Mouse (Mus musculus): ENCODE measurements around the gene Pum3.

GRCm38 (mm10) chr19:27370784-27371183, 58.8 kb downstream of the Pum3 start:
- TF ChIP-seq EP300 (IDR thresholded peaks at IDR 0.05; ENCODE audit: low read depth in 1 of 2, low read length in 2 of 2) (no peak), GATA1 (IDR thresholded peaks at IDR 0.05; ENCODE audit: low read depth, low read length) (no peak), POLR2A (IDR thresholded peaks at IDR 0.05; ENCODE audit: control insufficient read depth in 1 of 2, insufficient read depth in 1 of 2, low read depth in 1 of 2, low read length in 2 of 2, poor library complexity in 1 of 2) (no peak), CTCF (IDR thresholded peaks at IDR 0.05 in 2 of 3, conservative IDR thresholded peaks at IDR 0.05 in 1 of 3; ENCODE audit: control insufficient read depth in 1 of 3, insufficient read depth in 1 of 3, low read depth in 2 of 3, low read length in 3 of 3, poor library complexity in 1 of 3, severe bottlenecking in 1 of 3) (no peak), MXI1 (IDR thresholded peaks at IDR 0.05; ENCODE audit: low read depth, low read length) (no peak), USF1 (IDR thresholded peaks at IDR 0.05; ENCODE audit: low read depth, low read length) (no peak), MAX (IDR thresholded peaks at IDR 0.05; ENCODE audit: low read length) (no peak), TAL1 (IDR thresholded peaks at IDR 0.05; ENCODE audit: low read length) (no peak), MEF2A (IDR thresholded peaks at IDR 0.05; ENCODE audit: extremely low read depth, insufficient replicate concordance, low read depth, low read length, poor library complexity, severe bottlenecking) (no peak), USF2 (IDR thresholded peaks at IDR 0.05; ENCODE audit: borderline replicate concordance in 1 of 2, insufficient read depth in 1 of 2, low read depth in 1 of 2, low read length in 2 of 2) (no peak), HCFC1 (IDR thresholded peaks at IDR 0.05; ENCODE audit: low read depth, low read length) (no peak)
